Mouse (Mus musculus) thymus, adult 2 months (tissue): ENCODE measurements at regions not wholly inside any gene's neighbourhood (a gene's known extent, or its start where the extent isn't known, plus 50 kb on each side); places are given as distances from the start of the nearest gene placed in this dataset.

Experiments used
- DNase-seq: peaks from one replicate; pipeline ENCODE4 v3.0.0; 2021
- H3K27ac ChIP-seq: fragments of 200-500 bp; 2 replicates; pipeline ENCODE4 v1.5.1; 2012; ENCODE audit warnings: low read length, control low read depth; ENCODE audit not compliant: control insufficient read depth, insufficient read depth
- H3K27me3 ChIP-seq: fragments of 200-500 bp; 2 replicates; pipeline ENCODE4 v1.6.1; 2012; ENCODE audit warnings: mild to moderate bottlenecking, low read length, moderate library complexity, mixed read lengths; ENCODE audit not compliant: control insufficient read depth, insufficient read depth
- H3K36me3 ChIP-seq: fragments of 200-500 bp; 2 replicates; pipeline ENCODE4 v1.6.1; 2012; ENCODE audit warnings: mild to moderate bottlenecking, low read length, moderate library complexity; ENCODE audit not compliant: control insufficient read depth, insufficient read depth
- H3K4me1 ChIP-seq: fragments of 200-500 bp; replicated peaks from 2 replicates; pipeline ENCODE4 v1.6.1; 2012; ENCODE audit warnings: low read length; ENCODE audit not compliant: control insufficient read depth, insufficient read depth
- H3K4me3 ChIP-seq: fragments of 200-500 bp; 2 replicates; pipeline ENCODE4 v1.5.1; 2012; ENCODE audit warnings: mild to moderate bottlenecking, low read length, control low read depth, moderate library complexity; ENCODE audit not compliant: control insufficient read depth, insufficient read depth
- CTCF ChIP-seq: fragments of 200-500 bp; IDR thresholded peaks from 2 replicates; pipeline ENCODE4 v1.5.1; 2012; ENCODE audit warnings: mild to moderate bottlenecking, control low read depth, low read length, moderate library complexity, borderline replicate concordance; ENCODE audit not compliant: control insufficient read depth, poor library complexity, insufficient read depth; ENCODE audit errors: extremely low read depth
- POLR2A ChIP-seq: fragments of 200-500 bp; IDR thresholded peaks from 2 replicates; pipeline ENCODE4 v1.6.1; 2012; ENCODE audit warnings: mild to moderate bottlenecking, low read length, control low read depth, moderate library complexity; ENCODE audit not compliant: control insufficient read depth, poor library complexity, insufficient read depth; ENCODE audit errors: extremely low read depth
- WGBS: fragments of 180-500 bp; shearing (Covaris S2); methylation state at CpG from one replicate; pipeline ENCODE4 v1.1.7; 2018; 5-methylcytosine and 5-hydroxymethylcytosine counted together

GRCm38 (mm10) chr5:112101739-112102590 is 150.4 kb downstream of the Cryba4 start:
- no peak for DNase-seq
- H3K36me3 ChIP-seq, result no peaks in the 10 kb centered on the region
- peaks cover 2% of the 10 kb centered on the region; the same call in 1 of the 2 replicates for H3K4me1 ChIP-seq
- TF ChIP-seq POLR2A, result no peak
- TF ChIP-seq CTCF, result no peak
- H3K4me3 ChIP-seq, result no peak overlapping the region
- no peaks in the 10 kb centered on the region for H3K27me3 ChIP-seq
- WGBS, result 27% methylated on average over 17 of the region's 17 CpGs
- H3K27ac ChIP-seq, result no peak overlapping the region

- H3K4me3 ChIP-seq, result no peak overlapping the region
- no peaks in the 10 kb centered on the region for H3K4me1 ChIP-seq
- H3K27ac ChIP-seq, result no peak overlapping the region
- no peak for TF ChIP-seq CTCF
- H3K27me3 ChIP-seq, result no peaks in the 10 kb centered on the region
- no peaks in the 10 kb centered on the region for H3K36me3 ChIP-seq
- DNase-seq, result no peak
- 84% methylated on average over 22 of the region's 22 CpGs for WGBS
Measured at GRCm38 (mm10) chr5:112110306-112110969, 141.9 kb downstream of the Cryba4 start.

DNA sequence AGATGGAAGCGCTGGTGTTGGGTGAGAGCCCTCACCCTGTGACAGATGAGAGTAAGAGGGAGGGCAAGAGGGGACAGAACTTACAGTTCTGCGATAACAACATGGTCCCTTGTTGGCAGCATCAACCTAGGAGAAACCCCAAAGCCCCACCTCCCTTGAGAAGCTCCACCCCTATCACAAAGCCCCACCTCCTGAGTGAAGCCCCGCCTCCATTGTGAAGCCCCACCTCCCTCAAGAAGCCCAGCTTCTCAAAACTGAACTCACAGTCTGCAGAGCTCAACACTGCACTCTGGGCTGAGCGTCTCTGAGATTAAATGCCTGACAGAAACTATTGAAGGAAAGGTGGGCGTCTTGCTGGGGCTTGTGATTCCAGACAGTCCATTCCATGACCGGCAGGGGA is 131.6 kb downstream of the Cryba4 start:
- no peaks in the 10 kb centered on the region for H3K27me3 ChIP-seq

DNA sequence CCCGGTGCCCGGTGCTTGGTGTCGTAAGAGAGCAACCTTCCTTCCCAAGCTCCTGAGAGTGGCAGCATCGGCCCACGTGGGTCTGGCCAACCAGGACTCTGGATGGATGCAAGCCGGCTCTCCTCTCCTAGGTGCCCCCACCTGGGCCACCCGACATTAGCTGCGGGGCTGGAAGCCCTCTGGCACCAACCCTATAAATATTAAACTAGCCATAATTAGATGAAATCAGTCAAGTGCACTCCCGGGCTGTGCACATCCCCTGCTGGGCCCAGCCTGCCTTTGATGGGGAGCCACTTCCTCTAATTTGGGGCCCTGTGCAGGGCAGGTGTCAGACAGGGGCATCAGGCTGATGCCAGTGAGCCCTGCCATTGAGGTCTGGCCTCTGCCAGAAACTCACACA is 130.8 kb downstream of the Cryba4 start:
- Histone ChIP-seq H3K4me1 (no peaks in the 10 kb centered on the region), H3K36me3 (no peaks in the 10 kb centered on the region), H3K27ac (no peak overlapping the region), H3K27me3 (no peaks in the 10 kb centered on the region), H3K4me3 (no peak overlapping the region)
- no peak for DNase-seq
- 38% methylated on average over 9 of the region's 9 CpGs for WGBS
- no peak for TF ChIP-seq CTCF
- TF ChIP-seq POLR2A, result no peak

More for the DNA sequence above, 131.6 kb downstream of the Cryba4 start:
- Histone ChIP-seq H3K4me3 (no peak overlapping the region), H3K27ac (no peak overlapping the region), H3K36me3 (no peaks in the 10 kb centered on the region), H3K4me1 (no peaks in the 10 kb centered on the region)
- WGBS, result 79% methylated on average over 6 of the region's 6 CpGs
- no peak for DNase-seq
- TF ChIP-seq CTCF, result no peak

- TF ChIP-seq POLR2A, result no peak
- no peak for TF ChIP-seq CTCF
- Histone ChIP-seq H3K36me3 (no peaks in the 10 kb centered on the region), H3K27me3 (no peaks in the 10 kb centered on the region), H3K4me1 (no peaks in the 10 kb centered on the region), H3K27ac (no peak overlapping the region), H3K4me3 (no peak overlapping the region)
- DNase-seq, result no peak
- WGBS, result 39% methylated on average over 5 of the region's 5 CpGs
Measured at GRCm38 (mm10) chr5:112122581-112122980, 129.7 kb downstream of the Cryba4 start.

GRCm38 (mm10) chr5:112127171-112127570 is 125.1 kb downstream of the Cryba4 start:
- WGBS, result 89% methylated on average over 4 of the region's 4 CpGs
- DNase-seq, result no peak
- no peak for TF ChIP-seq POLR2A
- TF ChIP-seq CTCF, result no peak
- Histone ChIP-seq H3K27ac (no peak overlapping the region), H3K4me3 (no peak overlapping the region), H3K36me3 (no peaks in the 10 kb centered on the region), H3K4me1 (no peaks in the 10 kb centered on the region), H3K27me3 (no peaks in the 10 kb centered on the region)

DNA sequence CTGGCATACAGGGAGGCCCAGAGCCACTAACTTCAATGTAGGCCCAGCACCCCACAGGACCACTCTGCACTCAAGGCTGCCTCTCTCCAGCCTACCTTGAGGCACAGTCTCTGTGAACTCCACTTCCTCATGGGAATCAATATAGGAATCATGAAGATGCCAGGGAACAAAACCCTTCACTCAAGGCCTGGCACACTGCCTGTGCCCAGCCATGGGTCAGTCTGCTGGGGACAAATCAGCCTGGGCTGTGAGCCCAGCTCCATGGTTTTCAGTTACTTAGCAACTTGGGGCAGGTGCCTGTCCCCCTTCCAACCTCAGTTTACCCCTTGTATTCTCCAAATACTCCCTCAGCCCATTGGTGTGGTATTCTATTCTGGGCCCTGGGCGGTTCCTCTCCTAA is 119.6 kb downstream of the Cryba4 start:
- H3K4me1 ChIP-seq, result no peaks in the 10 kb centered on the region
- H3K27me3 ChIP-seq, result no peaks in the 10 kb centered on the region
- H3K36me3 ChIP-seq, result no peaks in the 10 kb centered on the region
- no peak for DNase-seq
- H3K27ac ChIP-seq, result no peak overlapping the region
- TF ChIP-seq POLR2A (no peak), CTCF (no peak)
- H3K4me3 ChIP-seq, result no peak overlapping the region
- 89% methylated on average over 1 of the region's 1 CpGs for WGBS
